Mouse (Mus musculus): ENCODE data around the gene Homer2. TPM values are rescaled to one million over a fixed set of nuclear protein-coding genes. Genes with fewer than 3 reads are reported as not detected.

Homer2 gene
- polyA plus RNA-seq, 1 experiment, result 0.05 TPM

DNA sequence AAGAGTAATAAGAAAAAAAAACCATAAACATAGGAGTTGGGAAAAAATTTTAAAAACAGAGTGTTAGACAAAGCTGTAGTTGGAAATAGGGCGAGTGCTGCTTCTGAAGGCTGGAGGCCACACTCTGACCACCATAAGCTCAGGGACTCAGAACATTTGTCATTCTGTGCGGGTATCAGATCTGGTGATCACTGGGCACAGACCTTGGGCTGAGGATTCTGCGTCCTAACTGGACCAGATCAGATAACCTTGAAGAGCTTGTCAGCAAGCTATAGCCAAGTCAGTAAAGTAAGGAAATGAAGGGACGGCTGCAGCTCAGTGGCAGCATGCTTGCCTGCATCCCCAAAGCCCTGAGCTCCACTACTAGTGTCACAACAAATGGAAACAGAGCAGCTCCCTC is 2.8 kb upstream of the Homer2 start:
- no peaks in the 10 kb centered on the region for H3K36me3 ChIP-seq (ENCODE audit: control insufficient read depth, insufficient read depth)
- H3K79me3 ChIP-seq (ENCODE audit: low read depth), result no peaks in the 10 kb centered on the region
- H3K4me3 ChIP-seq (ENCODE audit: insufficient read depth, poor library complexity, severe bottlenecking), result no peak overlapping the region
- H3K79me2 ChIP-seq (ENCODE audit: control insufficient read depth, insufficient read depth), result no peaks in the 10 kb centered on the region
- no peak for TF ChIP-seq CEBPB (IDR thresholded peaks at IDR 0.05; ENCODE audit: low read depth)
- TF ChIP-seq CTCF (IDR thresholded peaks at IDR 0.05; ENCODE audit: control insufficient read depth, insufficient read depth, insufficient read length), result no peak
- TF ChIP-seq MYOG (IDR thresholded peaks at IDR 0.05; ENCODE audit: control insufficient read depth, extremely low read depth, insufficient read length), result no peak
- no peak for TF ChIP-seq USF1 (IDR thresholded peaks at IDR 0.05; ENCODE audit: low read depth)
- H3ac ChIP-seq (ENCODE audit: control insufficient read depth, insufficient read length, low read depth), result no peak overlapping the region
- H3K27me3 ChIP-seq (ENCODE audit: control insufficient read depth, insufficient read depth, insufficient read length), result peaks cover 25% of the 10 kb centered on the region

DNA sequence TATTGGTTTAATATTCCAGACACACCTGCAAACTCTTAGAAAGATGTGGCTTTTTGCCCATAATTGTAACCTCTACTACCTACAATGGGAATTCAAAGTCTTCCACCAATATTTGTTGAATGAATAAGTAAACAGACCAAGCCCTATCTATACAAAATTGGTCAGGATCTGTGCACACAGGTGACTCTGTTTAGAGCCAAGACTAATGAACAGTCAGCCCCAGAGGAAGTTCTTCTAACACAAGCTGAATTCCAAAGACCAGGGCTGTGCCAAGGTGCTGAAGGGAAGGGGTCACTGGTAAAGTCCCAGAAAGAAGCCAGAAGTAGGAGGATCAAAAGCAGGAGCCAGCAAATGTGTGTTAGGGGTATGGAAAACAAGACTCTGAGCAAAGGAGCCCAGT is 838 bp upstream of the Homer2 start:
- Histone ChIP-seq H3K36me3 (ENCODE audit: control insufficient read depth, insufficient read depth) (no peaks in the 10 kb centered on the region), H3ac (ENCODE audit: control insufficient read depth, insufficient read length, low read depth) (no peak overlapping the region), H3K79me2 (ENCODE audit: control insufficient read depth, insufficient read depth) (no peaks in the 10 kb centered on the region), H3K27me3 (ENCODE audit: control insufficient read depth, insufficient read depth, insufficient read length) (peaks cover 30% of the 10 kb centered on the region), H3K79me3 (ENCODE audit: low read depth) (no peaks in the 10 kb centered on the region), H3K4me3 (ENCODE audit: insufficient read depth, poor library complexity, severe bottlenecking) (no peak overlapping the region)
- no peak for TF ChIP-seq MYOG (IDR thresholded peaks at IDR 0.05; ENCODE audit: control insufficient read depth, extremely low read depth, insufficient read length)
- TF ChIP-seq USF1 (IDR thresholded peaks at IDR 0.05; ENCODE audit: low read depth), result no peak
- TF ChIP-seq CTCF (IDR thresholded peaks at IDR 0.05; ENCODE audit: control insufficient read depth, insufficient read depth, insufficient read length), result no peak
- no peak for TF ChIP-seq CEBPB (IDR thresholded peaks at IDR 0.05; ENCODE audit: low read depth)
- no peak for TF ChIP-seq MAX (IDR thresholded peaks at IDR 0.05)
- no peak for TF ChIP-seq FOSL1 (IDR thresholded peaks at IDR 0.05; ENCODE audit: insufficient read depth, low read length, poor library complexity, severe bottlenecking)
- TF ChIP-seq MYOD1 (IDR thresholded peaks at IDR 0.05; ENCODE audit: control insufficient read depth, insufficient read length, low read depth), result no peak

DNA sequence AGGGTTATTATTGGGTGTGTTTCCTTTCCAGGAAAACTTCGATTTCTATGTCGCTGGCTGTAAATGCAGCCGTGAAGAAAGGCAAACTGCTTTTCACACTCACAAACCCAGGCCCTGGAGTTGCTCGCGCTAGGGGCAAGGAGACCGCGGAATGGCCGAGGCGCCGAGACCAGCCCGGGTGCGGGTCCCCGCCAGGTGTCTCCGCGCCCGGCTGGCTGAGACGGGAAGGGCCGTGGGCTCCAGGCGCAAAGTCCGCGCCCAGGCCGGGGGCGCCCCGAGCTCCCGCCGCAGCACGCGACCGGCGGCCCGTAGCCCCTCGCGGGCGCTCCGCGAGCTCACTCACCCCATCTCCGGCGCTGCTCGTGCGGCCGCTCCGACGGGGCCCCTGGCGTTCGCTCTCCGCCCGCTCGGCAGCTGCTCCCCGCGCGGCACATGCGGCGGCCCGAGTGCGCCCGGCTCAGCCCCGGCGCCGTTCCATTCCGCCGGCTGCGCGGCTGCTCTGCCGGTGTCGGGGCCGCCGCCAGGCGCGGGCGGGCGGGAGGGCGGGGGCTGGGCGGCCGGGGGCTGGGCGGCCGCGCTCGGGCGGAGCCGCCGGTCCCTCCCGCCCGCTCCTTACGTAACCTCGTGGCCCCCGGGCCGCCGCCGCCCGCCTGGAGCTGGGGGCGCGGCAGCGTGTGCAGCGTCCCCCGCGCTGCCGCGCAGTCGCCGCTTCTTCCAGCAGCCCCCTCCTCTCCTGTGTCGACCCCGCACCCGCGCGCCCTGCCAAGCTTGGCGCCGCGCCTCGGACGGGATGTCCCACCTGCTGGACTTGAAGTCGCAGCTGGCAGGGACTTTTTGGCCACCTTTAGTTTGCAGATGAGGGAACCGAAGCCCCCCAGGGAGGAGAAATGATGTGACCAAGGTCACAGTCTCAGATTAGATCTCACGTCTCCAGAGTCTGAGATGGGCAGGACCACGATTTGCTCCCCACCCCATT is 623 bp downstream of the Homer2 start:
- H3K27me3 ChIP-seq (ENCODE audit: control insufficient read depth, insufficient read depth, insufficient read length), result peaks cover 34% of the 10 kb centered on the region
- H3K4me3 ChIP-seq (ENCODE audit: insufficient read depth, poor library complexity, severe bottlenecking), result no peak overlapping the region
- H3K79me2 ChIP-seq (ENCODE audit: control insufficient read depth, insufficient read depth), result no peaks in the 10 kb centered on the region
- H3K79me3 ChIP-seq (ENCODE audit: low read depth), result no peaks in the 10 kb centered on the region
- TF ChIP-seq CEBPB (IDR thresholded peaks at IDR 0.05; ENCODE audit: low read depth) (no peak), USF1 (IDR thresholded peaks at IDR 0.05; ENCODE audit: low read depth) (no peak), MYOD1 (IDR thresholded peaks at IDR 0.05; ENCODE audit: control insufficient read depth, insufficient read length, low read depth) (no peak), CTCF (IDR thresholded peaks at IDR 0.05; ENCODE audit: control insufficient read depth, insufficient read depth, insufficient read length) (no peak), MYOG (IDR thresholded peaks at IDR 0.05; ENCODE audit: control insufficient read depth, extremely low read depth, insufficient read length) (no peak)
- H3ac ChIP-seq (ENCODE audit: control insufficient read depth, insufficient read length, low read depth), result no peak overlapping the region
- H3K36me3 ChIP-seq (ENCODE audit: control insufficient read depth, insufficient read depth), result no peaks in the 10 kb centered on the region

DNA sequence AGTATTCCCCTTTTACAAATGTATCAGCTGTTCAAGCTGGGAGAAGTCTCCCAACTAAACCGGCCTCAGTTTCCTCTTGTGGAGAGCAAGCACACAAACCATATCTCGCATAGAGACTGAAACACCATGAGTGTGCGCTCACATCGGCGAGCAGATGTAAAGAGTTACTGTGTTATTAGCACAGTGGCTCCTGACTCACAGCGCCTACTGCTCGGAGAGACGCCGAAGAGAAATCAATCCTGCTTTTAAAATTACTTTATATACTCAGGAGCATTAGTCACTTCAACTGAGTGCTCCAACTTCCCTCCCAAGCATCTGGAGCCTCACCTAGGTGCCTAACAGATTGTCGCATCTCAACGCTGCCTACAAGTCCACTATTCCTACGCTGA is 1.3 kb downstream of the Homer2 start:
- no peaks in the 10 kb centered on the region for H3K36me3 ChIP-seq (ENCODE audit: control insufficient read depth, insufficient read depth)
- TF ChIP-seq USF1 (IDR thresholded peaks at IDR 0.05; ENCODE audit: low read depth) (no peak), FOSL1 (IDR thresholded peaks at IDR 0.05; ENCODE audit: insufficient read depth, low read length, poor library complexity, severe bottlenecking) (no peak), CEBPB (IDR thresholded peaks at IDR 0.05; ENCODE audit: low read depth) (no peak), MYOD1 (IDR thresholded peaks at IDR 0.05; ENCODE audit: control insufficient read depth, insufficient read length, low read depth) (no peak), CTCF (IDR thresholded peaks at IDR 0.05; ENCODE audit: control insufficient read depth, insufficient read depth, insufficient read length) (no peak), MYOG (IDR thresholded peaks at IDR 0.05; ENCODE audit: control insufficient read depth, extremely low read depth, insufficient read length) (no peak), MAX (IDR thresholded peaks at IDR 0.05) (no peak)
- H3K4me3 ChIP-seq (ENCODE audit: insufficient read depth, poor library complexity, severe bottlenecking), result no peak overlapping the region

DNA sequence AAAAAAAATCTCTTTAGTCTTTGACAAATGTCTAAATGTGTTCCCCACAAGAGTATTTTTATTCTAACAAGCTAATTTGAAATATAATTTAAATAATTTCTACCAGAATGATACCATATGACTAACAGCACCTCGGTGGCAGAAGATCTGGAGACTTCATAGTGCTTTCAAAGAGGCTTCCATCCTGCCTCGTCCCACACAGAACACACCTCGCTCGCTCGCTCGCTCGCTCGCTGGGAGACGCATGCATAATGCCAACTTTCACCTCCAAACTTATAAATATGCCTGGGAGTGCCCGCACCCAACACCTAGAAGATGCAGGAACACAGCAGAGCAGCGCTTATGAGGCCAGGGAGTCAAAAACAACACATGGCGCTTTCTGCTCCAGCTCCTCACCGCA is 9.0 kb downstream of the Homer2 start:
- TF ChIP-seq USF1 (IDR thresholded peaks at IDR 0.05; ENCODE audit: low read depth) (no peak), MYOD1 (IDR thresholded peaks at IDR 0.05; ENCODE audit: control insufficient read depth, insufficient read length, low read depth) (no peak), MAX (IDR thresholded peaks at IDR 0.05) (no peak), CEBPB (IDR thresholded peaks at IDR 0.05; ENCODE audit: low read depth) (no peak), CTCF (IDR thresholded peaks at IDR 0.05; ENCODE audit: control insufficient read depth, insufficient read depth, insufficient read length) (no peak), MYOG (IDR thresholded peaks at IDR 0.05; ENCODE audit: control insufficient read depth, extremely low read depth, insufficient read length) (no peak), FOSL1 (IDR thresholded peaks at IDR 0.05; ENCODE audit: insufficient read depth, low read length, poor library complexity, severe bottlenecking) (no peak)
- no peaks in the 10 kb centered on the region for H3K79me3 ChIP-seq (ENCODE audit: low read depth)
- no peaks in the 10 kb centered on the region for H3K79me2 ChIP-seq (ENCODE audit: control insufficient read depth, insufficient read depth)
- H3K36me3 ChIP-seq (ENCODE audit: control insufficient read depth, insufficient read depth), result no peaks in the 10 kb centered on the region
- H3K27me3 ChIP-seq (ENCODE audit: control insufficient read depth, insufficient read depth, insufficient read length), result peaks cover 20% of the 10 kb centered on the region
- H3ac ChIP-seq (ENCODE audit: control insufficient read depth, insufficient read length, low read depth), result no peak overlapping the region
- no peak overlapping the region for H3K4me3 ChIP-seq (ENCODE audit: insufficient read depth, poor library complexity, severe bottlenecking)

More for the DNA sequence above, 1.3 kb downstream of the Homer2 start:
- Histone ChIP-seq H3K79me2 (ENCODE audit: control insufficient read depth, insufficient read depth) (no peaks in the 10 kb centered on the region), H3K27me3 (ENCODE audit: control insufficient read depth, insufficient read depth, insufficient read length) (peaks cover 40% of the 10 kb centered on the region), H3ac (ENCODE audit: control insufficient read depth, insufficient read length, low read depth) (no peak overlapping the region), H3K79me3 (ENCODE audit: low read depth) (no peaks in the 10 kb centered on the region)
